Mouse (Mus musculus) inflammation-experienced regulatory T-cells, adult 6 months (primary cell): ENCODE data around the gene Svep1. TPM values are rescaled to one million over a fixed set of nuclear protein-coding genes. Genes with fewer than 3 reads are reported as not detected.

ENCODE experiments used
- ATAC-seq: one replicate; pipeline ENCODE4 v1.8.0; 2017
- polyA plus RNA-seq, 3 experiments: library from polyadenylated mRNA; unstranded; fragments of 100-300 nt; shearing (Covaris generic); gene quantifications; one replicate each; pipeline ENCODE4 v1.2.1; 2017

Svep1 gene
- polyA plus RNA-seq, 3 experiments from 2014 or later: 0.04 TPM; not detected in 2

DNA sequence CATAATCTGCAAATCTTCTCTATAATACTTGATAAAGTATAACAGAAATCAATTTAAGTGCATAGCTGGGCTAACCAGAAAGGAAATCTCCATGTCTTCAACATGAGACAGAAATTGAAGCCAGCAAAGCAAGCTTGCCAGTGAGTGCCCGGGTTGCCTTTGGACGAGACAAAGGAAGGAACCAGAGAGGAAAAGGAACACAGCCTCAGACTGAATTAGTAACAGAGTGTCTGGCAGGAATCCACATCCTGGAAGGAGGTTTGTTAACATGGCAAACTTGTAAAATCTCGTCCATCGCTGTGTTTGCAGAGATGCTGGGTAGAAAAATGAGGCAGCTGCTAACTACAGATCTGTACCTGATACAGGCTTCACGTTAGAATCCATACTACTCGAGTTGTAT is 128.7 kb downstream of the Svep1 start:
- no peak for ATAC-seq

DNA sequence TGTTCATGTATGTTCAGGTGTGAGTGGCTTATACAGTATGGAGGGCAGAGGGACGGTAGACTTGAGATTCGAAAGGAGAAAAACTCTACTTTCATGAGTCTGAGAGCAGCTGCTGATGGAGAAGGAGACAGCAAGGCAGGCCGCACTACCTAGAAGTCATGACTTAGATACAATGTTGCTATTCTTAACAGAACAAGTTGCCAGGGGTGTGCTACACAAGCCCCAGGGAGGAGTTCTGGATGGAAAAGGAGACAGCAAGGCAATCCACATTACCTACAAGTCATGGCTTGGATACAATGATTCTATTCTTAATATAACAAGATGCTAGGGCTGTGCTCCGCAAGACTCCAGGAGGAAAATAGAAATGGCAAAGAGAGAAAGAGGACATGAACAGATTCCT is 129.1 kb downstream of the Svep1 start:
- ATAC-seq: no peak

DNA sequence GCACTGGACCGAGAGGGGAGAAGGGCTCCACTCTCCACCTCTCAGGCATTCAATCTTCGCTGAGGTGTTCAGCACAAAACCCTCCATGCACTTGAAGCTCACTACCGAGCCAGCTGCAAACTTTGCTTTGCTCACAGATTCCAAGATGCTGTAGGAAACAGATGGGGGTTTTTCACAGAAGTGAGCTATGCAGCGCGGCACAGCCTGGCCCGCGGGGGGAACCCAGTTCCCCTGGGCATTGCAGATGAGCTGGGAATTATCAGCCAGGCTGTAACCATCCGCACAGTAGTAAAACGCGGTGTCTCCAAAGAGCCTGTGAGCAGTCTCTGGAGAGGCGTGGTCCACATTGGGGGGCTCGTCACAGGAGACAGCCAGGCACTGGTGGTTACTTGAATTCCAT is 133.8 kb downstream of the Svep1 start:
- no peak for ATAC-seq

DNA sequence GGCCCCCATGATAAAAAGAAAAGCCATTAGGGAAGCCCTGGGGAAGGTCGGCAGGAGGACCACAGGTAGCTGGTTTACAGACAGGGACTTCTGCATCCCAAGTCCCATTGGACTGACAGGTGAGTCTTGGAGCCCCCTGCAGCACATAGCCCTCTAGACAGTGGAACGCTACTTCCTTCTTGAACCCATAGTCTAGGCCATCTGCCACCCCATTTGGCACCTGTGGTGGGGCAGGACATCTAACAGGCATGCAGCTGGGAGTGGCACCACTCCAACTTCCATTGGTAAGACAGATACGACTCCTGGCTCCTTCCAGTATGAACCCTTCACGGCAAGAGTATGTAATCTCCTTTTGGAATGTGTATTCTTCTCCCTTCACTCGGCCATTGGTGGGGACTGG is 137.8 kb downstream of the Svep1 start:
- ATAC-seq: no peak

DNA sequence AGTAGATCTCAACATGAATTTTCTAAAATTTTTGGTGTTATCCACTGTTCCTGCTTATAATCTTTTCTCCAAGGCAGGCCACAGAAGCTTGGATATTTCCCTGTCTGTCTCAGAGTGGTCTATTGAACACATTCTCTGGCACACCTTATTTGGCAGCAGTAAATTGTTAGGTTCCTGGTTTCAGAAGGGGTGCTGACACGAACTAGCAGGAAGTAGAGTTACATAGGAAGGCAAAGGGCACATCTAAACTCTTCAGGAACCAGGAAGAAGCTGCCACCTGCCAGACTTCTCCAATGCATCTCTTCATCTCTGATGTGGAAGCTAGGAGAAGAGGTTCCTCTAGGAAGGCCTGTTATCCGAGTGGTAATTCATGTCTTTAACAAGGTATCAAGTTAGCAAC is 141.9 kb downstream of the Svep1 start:
- ATAC-seq: no peak

DNA sequence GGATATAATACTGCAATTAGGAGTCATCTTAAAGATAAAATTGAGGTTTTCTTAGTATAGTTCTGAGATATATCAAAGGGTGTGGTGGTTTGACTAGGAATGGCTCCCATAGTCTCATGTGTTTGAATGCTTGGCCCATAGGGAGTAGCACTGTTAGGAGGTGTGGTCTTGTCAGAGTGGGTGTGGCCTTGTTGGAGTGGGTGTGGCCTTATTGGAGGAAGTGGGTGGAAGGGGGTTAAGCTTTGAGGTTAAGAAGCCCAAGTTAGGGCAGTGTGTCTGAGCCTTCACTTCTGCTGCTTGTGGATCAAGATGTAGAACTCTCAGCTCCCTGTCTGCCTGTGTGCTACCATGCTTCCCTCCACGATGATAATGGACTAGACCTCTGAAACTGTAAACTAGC is 143.7 kb downstream of the Svep1 start:
- no peak for ATAC-seq

DNA sequence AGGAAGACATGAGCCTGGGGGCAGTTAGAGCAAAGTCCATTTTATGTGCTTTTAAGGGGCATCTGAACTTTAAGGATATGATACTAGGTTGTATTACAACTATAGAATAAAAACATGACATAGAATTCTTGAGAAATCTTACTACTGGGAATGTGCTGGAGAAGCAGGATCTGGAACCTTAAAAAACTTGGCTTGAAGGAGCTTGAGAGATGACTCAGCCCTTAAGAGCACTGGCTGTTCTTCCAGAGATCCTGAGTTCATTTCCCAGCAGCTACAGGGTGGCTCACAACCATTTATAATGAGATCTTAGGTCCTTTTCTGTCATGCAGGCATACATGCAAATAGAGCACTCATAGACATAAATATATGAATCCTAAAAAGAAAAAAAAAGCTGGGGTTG is 151.0 kb downstream of the Svep1 start:
- ATAC-seq: no peak

DNA sequence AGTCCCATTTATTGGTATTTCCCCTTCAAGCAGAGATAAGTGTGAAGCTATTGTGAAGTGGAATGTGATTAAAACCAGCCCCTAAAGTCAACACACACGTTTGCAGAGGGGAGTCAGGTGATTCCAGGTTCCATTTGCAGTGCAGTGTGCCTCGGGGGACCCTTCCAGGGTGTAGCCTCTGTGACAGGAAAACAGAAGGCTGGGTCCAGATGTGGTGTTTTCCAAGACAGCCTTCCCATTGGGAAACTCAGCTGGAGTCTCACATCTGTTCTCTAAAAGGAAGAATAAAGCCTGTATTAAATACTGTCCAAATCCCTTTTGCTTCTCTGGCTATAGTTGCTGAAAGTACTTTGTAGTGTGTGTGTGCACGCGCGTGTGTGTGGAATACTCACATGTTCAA is 152.2 kb downstream of the Svep1 start:
- no peak for ATAC-seq

DNA sequence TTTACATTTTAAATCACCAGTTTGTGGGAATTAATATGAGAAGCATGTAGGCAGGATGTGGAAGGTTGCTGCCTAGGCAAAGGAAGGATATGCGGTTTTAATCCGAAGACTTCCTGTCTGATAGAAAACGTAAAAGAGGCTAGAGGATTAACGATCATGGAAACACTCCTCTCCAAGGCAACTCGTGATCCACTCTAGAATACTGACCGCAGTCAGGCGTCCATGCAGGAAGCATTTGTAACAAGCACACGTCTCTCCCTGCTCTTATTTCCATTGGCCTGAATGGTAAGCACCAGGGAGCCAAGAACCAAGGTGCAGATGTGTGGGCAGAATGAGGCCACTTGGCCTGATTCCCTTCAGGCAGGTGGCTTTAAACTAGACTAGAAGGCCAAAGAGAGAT is 155.9 kb downstream of the Svep1 start:
- ATAC-seq: peak; percentile 56

DNA sequence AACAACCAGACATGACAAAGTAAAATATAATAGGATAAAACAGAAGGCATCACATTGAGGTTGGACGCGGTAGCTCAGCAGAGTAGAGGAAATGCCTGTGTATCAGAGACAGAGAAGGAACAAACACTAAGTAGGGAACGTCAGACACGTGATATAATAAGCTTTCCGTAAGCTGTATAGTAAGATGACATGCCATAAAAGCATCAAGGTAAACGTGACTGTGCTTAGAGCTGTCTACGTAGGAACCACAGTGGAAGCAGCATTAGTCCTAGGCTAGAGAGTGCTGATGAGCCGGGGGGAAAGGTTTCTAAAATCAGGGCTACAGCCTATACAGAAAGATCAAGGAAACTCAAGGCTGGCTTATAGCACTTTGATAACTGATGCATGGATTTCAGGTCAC is 156.4 kb downstream of the Svep1 start:
- no peak for ATAC-seq

DNA sequence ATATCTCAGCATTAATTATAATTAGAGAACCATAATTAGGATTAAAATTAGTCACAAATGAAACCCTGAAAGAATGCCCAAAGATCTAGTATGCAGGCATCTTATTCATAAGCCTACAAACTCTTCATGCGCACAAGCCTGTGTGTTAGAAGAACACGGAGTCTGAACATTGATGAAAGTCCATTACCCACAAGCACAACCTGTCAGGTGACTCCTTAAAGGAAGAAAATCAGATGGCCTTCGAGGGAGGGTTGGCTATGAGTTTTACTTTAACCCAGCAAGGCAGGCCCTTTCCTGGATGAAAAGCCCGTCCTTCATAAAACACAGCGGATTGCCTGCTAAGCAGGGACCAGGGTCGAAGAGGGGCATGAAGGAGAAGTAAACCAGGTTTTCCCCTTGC is 161.8 kb downstream of the Svep1 start:
- no peak for ATAC-seq

DNA sequence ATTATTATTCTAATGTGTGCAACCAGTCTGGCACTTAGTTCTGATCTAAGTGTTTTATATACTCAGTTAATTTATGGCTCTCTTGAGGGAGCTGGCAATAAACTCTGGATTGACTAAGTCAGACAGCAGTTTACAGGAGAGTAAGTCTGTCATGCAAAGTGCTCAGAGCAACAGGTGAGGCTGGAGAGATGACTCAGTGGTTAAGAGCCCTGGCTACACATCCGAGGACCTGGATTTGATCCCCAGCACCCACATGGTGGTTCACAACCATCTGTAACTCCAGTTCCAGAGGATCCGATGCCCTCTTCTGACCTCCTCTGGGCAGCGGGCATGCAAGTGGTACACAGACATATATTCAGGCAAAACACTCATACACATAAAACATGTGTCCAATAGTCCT is 162.3 kb downstream of the Svep1 start:
- ATAC-seq: no peak

DNA sequence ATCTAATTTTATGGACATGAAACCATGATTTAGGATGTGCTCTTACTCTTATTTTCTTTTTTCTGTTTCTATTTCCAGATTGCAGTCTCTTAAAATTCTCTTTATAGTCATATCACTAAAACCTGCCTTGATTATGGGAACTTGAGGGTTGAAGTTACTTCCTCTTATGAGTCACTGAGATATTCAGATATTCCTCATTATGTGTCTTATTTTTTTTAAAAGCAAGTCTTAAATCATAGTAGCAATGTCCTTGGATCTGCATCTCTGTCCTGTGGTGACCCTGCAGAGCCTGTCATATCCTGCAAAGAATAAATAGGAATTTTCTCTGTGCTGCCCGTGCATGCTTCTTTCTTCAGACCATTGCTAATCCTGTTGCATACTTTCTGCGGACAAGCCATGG is 166.6 kb downstream of the Svep1 start:
- no peak for ATAC-seq

DNA sequence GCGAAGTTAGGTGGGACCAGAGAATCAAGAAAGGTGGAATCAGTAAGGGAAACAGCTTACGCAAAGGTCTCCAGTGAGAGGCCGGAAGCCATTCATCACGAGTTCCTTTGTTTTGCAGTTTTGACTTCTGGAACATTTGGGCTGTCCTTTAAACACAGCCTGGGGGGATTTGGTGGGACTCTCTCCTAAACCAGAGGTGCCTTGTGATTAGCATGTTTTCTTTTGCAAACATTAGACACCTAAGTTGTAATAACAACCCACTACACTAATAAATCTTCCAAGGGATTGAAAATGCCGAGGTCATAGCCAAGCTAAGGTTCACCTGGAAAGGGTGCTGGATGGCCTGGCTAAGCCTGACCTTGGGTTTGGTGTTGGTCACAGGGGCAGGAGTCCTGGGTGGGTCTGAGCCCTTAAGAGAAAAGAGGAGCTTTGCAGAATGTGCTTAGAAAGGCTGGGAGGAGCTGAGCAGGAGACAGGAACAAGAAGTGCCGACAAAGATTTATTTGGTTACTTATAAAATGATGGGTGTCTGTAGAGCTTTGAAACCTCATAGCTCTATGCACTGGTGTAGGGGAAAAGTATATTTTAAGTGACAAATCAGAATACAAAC is 169.5 kb downstream of the Svep1 start:
- no peak for ATAC-seq

DNA sequence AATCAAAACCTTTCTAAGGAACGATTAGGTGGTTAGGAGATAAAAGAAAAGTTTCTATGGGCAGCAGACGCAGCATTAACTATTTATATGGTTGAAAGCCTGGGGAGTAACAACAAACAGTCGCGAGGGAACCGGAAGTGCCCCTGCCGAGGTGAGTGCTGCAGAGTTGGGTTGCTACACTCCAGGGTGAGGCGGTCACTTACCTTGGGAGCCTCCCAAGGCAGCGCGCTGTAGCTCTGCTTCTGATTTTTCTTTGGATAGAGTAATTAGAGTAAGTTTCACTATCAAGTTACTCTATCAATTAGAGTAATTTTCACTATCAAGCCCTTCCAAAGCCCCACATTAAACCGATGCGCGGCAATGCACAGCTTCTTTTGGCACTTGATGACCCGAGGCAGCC is 172.0 kb downstream of the Svep1 start:
- no peak for ATAC-seq

DNA sequence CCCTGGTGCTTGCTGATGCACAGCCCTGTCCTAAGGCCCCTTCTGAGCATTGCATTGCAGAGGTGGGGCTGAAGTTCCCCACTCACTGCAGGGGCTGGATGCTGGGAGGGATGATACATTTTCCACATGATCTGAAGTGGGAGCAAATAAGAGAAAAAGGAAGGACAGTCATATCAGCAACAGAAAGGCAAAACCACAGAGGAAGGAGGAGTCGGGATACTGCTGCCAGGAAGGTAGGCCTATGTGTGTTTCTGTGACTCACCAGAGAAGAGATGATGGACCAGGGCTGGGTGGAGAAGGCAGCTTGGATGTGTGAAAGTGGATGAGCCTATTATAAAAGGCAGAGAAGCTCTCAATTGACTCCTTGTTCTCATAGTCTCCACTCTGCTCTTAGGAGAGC is 173.9 kb downstream of the Svep1 start:
- no peak for ATAC-seq

DNA sequence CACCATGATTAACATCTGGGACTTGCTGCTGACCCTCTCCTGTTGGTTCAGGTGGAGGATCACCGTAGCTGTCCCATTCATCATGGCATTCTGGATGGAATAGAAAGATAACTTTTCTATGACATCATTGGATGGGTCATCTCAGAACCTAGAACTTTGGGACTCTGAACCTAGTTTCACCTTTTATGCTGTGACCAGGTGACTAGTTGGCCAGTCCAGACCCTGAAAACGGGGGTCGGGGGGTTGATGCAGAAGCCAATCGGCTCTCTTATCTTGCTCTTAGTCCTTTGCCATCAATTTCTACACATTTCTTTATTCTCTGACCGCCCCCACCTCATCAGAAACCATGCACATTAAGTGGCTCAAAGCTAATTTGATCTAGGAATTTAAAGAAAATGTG is 197.6 kb downstream of the Svep1 start, which contains the start of gene Txndc8:
Txndc8 (minus strand) TSS at position 101 of the 400 bp plus-strand sequence.
- ATAC-seq: no peak

DNA sequence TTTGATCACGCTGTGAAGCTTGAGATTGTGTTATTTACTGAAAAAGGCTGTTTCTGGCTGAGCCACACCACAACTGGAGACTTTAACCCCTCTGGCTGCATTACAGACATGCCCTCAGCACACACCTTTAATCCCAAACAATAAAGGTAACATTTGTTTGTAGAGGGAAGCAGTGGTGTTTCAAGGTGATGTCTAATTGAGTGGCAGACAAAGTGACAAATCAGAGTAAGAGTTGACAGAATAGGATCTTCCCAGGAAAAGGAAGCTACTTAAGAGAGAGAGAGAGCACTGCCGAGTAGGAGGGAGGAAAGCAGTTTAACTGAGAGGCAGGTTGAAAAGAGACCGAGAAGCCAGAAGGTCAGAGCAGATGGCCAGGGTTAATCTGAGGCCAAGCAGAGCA is 203.2 kb downstream of the Svep1 start:
- no peak for ATAC-seq

Other genes starting within 250 kb of the Svep1 start
- not detected for gene Txndc8, start 197.7 kb downstream of the Svep1 start, polyA plus RNA-seq
- not detected for gene Musk, start 79.1 kb upstream of the Svep1 start, polyA plus RNA-seq